Mouse (Mus musculus) CD4-positive, CD25-positive, alpha-beta regulatory T cell, adult 2 months (primary cell): ENCODE results near the gene Nsmce4a.
"Not testable (repeated sequence)": the region's sequence is repeated elsewhere in the genome, so short reads cannot be mapped to it uniquely, and the experiment has no call there.

Experiments
- DNase-seq: peaks from one replicate; pipeline ENCODE4 v3.0.0-alpha.2; 2012; ENCODE audit warnings: low read depth, low spot score

Gene Nsmce4a

GRCm38 (mm10) chr7:130537068-130537467 lies 35.9 kb downstream of the Nsmce4a start:
- no peak for DNase-seq

- DNase-seq = no peak
Observed at GRCm38 (mm10) chr7:130535174-130535573, 37.7 kb downstream of the Nsmce4a start.

GRCm38 (mm10) chr7:130533316-130534260 lies 39.3 kb downstream of the Nsmce4a start:
- peak; percentile 89 for DNase-seq

GRCm38 (mm10) chr7:130531138-130531537 lies 41.8 kb downstream of the Nsmce4a start:
- DNase-seq = not testable (repeated sequence)

- no peak for DNase-seq
Observed at GRCm38 (mm10) chr7:130527306-130527705, 45.6 kb downstream of the Nsmce4a start.

- DNase-seq = no peak
Observed at GRCm38 (mm10) chr7:130523451-130523850, 49.5 kb downstream of the Nsmce4a start.

GRCm38 (mm10) chr7:130520812-130521422 lies 52.0 kb downstream of the Nsmce4a start:
- DNase-seq = no peak

- DNase-seq = no peak
Observed at GRCm38 (mm10) chr7:130520049-130520425, 52.9 kb downstream of the Nsmce4a start, which contains the start of gene Ate1. Ate1 (minus strand) TSS chr7:130520369.

- DNase-seq = peak; percentile 98
Observed at GRCm38 (mm10) chr7:130519096-130520048, 53.5 kb downstream of the Nsmce4a start.

- no peak for DNase-seq
Observed at GRCm38 (mm10) chr7:130518213-130519095, 54.5 kb downstream of the Nsmce4a start.

- DNase-seq = no peak
Observed at GRCm38 (mm10) chr7:130510243-130510642, 62.7 kb downstream of the Nsmce4a start.

- DNase-seq = no peak
Observed at GRCm38 (mm10) chr7:130503006-130503405, 69.9 kb downstream of the Nsmce4a start.

- no peak for DNase-seq
Observed at GRCm38 (mm10) chr7:130501499-130501898, 71.4 kb downstream of the Nsmce4a start.

- no peak for DNase-seq
Observed at GRCm38 (mm10) chr7:130493346-130493745, 79.6 kb downstream of the Nsmce4a start.

- no peak for DNase-seq
Observed at GRCm38 (mm10) chr7:130492026-130492425, 80.9 kb downstream of the Nsmce4a start.
